Mouse (Mus musculus): ENCODE data around the gene Orai1. TPM values are rescaled to one million over a fixed set of nuclear protein-coding genes. Genes with fewer than 3 reads are reported as not detected.
A peak's percentile ranks its signal among the peaks of the same experiment; 100 is the strongest.

Gene Orai1
- polyA plus RNA-seq, 1 experiment from 2014 or later = 16.8 TPM

DNA sequence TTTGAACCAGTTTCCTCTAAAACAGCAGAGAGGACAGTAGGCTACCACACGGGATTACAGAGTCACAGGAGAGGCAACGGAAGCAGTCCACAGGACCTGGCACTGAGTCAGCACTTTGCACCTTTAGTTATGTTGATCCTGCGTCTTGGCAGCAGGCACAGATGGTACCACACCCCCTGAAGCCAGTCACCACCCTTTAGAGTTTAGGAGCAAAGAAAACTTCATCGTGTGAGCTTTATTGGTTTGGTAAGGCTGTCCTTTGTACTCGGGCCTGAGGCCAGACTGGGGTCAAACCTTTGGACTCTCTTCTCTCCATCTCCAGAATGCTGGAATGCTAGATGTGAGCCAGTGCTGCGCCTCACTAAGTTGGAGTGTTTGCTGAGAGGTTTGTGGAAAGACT, 20.7 kb downstream of the Orai1 start:
- ATAC-seq (replicated peaks; ENCODE audit: extremely low read depth, insufficient read depth, low FRiP score) = no peak
- H3K4me2 ChIP-seq (ENCODE audit: low read depth, low read length) = no peak overlapping the region
- H3K4me3 ChIP-seq (ENCODE audit: low read length) = no peak overlapping the region
- H3K9ac ChIP-seq (ENCODE audit: low read length) = no peak overlapping the region
- 23% methylated on average over 6 of the region's 6 CpGs for WGBS
- no peak overlapping the region for H3K27ac ChIP-seq (ENCODE audit: low read length)
- peaks cover 4% of the 10 kb centered on the region for H3K4me1 ChIP-seq (ENCODE audit: control insufficient read depth, insufficient read depth, low read length)
- no peaks in the 10 kb centered on the region for H3K9me3 ChIP-seq (replicated peaks; ENCODE audit: control insufficient read depth, low read length)
- H3K27me3 ChIP-seq (ENCODE audit: control insufficient read depth, insufficient read depth, low read length) = no peaks in the 10 kb centered on the region
- peaks cover 13% of the 10 kb centered on the region; the same call in 1 of the 2 replicates for H3K36me3 ChIP-seq (ENCODE audit: control insufficient read depth, insufficient read depth)

DNA sequence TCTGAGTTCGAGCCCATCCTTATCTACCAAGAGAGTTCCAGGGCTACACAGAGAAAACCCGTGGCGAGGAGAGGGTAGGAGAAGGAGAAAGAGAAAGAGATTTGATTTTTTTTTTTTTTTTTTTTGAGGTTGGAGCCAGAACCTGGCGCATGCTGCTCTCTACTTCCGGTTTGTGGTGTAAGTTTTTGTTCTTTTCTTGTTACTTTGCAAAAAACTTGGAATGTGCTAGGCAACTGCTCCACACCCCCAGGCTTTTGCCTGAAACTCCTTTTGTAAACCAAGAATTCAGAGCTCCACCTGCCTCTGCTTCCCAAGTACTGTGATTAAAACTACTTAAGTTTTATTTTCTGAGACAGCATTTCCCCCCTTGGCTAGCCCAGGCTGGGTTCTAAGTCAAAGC, 23.2 kb downstream of the Orai1 start:
- H3K27me3 ChIP-seq (ENCODE audit: control insufficient read depth, insufficient read depth, low read length) = no peaks in the 10 kb centered on the region
- WGBS = 74% methylated on average over 5 of the region's 5 CpGs
- H3K36me3 ChIP-seq (ENCODE audit: control insufficient read depth, insufficient read depth) = no peaks in the 10 kb centered on the region
- no peak overlapping the region for H3K4me3 ChIP-seq (ENCODE audit: low read length)
- no peak for ATAC-seq (replicated peaks; ENCODE audit: extremely low read depth, insufficient read depth, low FRiP score)
- peaks cover 4% of the 10 kb centered on the region for H3K4me1 ChIP-seq (ENCODE audit: control insufficient read depth, insufficient read depth, low read length)
- no peaks in the 10 kb centered on the region for H3K9me3 ChIP-seq (replicated peaks; ENCODE audit: control insufficient read depth, low read length)
- H3K27ac ChIP-seq (ENCODE audit: low read length) = no peak overlapping the region
- no peak overlapping the region for H3K4me2 ChIP-seq (ENCODE audit: low read depth, low read length)
- H3K9ac ChIP-seq (ENCODE audit: low read length) = no peak overlapping the region

DNA sequence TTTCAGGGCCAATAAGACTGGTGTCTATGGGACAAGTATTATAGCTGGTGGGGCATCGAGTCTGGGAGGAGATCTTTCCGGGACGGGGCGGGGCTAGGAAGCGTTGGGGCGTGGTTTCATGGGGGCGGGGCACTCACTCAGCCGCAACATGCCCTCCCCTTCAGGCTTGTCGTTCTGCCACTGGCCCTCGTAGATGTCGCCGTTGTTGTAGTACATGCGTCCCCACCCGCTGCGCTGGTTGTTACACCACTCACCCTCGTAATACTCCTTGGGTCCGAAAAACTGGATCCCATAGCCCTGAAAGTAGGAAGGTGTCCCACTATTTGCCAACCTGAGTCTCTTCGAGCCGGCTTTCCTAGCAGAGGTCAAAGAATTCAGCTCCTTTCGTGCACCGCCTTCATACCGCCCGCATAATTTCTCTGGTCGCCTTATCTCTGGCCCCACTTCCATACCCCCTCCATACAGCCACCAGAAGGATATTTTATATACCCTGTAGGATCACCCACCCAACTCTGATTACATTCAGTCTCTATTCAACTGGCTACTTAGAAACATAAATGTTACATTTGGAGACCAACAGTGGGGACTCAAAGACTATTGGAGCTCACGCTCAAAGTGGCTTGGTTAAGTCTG, 24.4 kb downstream of the Orai1 start:
- H3K27ac ChIP-seq (ENCODE audit: low read length) = peak overlapping the region; percentile 39
- peak overlapping the region; percentile 49 for H3K4me3 ChIP-seq (ENCODE audit: low read length)
- H3K36me3 ChIP-seq (ENCODE audit: control insufficient read depth, insufficient read depth) = no peaks in the 10 kb centered on the region
- H3K9me3 ChIP-seq (replicated peaks; ENCODE audit: control insufficient read depth, low read length) = no peaks in the 10 kb centered on the region
- peaks cover 4% of the 10 kb centered on the region for H3K4me1 ChIP-seq (ENCODE audit: control insufficient read depth, insufficient read depth, low read length)
- WGBS = 2% methylated on average over 25 of the region's 25 CpGs
- peak overlapping the region; percentile 71 for H3K4me2 ChIP-seq (ENCODE audit: low read depth, low read length)
- peak overlapping the region; percentile 52 for H3K9ac ChIP-seq (ENCODE audit: low read length)
- ATAC-seq (replicated peaks; ENCODE audit: extremely low read depth, insufficient read depth, low FRiP score) = peak; percentile 53
- H3K27me3 ChIP-seq (ENCODE audit: control insufficient read depth, insufficient read depth, low read length) = no peaks in the 10 kb centered on the region

DNA sequence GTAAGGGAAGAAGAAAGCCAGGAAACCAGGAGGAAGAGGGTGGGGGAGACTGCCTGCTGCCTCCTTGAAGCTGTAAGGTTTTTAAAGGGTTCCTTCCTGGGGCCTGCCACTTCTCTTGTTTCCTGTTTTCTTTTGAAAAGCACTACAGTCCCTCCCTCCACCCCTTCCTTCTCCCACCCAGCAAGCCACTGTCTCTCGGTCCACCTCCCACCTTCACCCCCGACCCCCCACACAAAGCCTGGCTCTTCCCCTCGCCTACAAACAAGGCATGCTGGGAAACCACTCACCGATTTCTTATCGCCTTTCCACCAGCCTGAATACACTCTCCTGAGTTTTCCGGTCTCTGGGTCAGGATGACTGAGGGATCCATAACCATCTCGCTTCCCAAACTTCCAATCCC, 25.9 kb downstream of the Orai1 start:
- 0 out of 2 replicates have a peak, but pooled peaks have one; percentile 30 for ATAC-seq (replicated peaks; ENCODE audit: extremely low read depth, insufficient read depth, low FRiP score)
- no peak overlapping the region for H3K9ac ChIP-seq (ENCODE audit: low read length)

DNA sequence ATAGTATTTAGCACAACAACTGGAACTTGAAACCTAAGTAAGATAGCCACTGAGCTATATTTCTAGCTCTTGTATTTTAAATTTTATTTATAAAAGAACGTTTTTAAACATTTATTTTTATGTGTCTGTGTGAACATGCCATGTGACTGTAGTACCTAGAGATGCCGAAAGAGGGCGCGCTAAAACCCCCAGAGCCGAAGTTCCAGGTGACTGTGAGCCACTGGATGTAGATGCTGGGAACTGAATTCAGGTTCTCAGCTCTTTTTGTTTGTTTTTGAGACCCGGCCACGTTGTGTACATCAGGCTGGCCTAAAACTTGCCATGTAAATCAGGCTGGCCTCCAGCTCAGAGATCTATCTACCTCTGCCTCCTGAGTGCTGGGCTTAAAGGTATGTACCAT, 29.0 kb downstream of the Orai1 start:
- no peak for ATAC-seq (replicated peaks; ENCODE audit: extremely low read depth, insufficient read depth, low FRiP score)
- H3K4me3 ChIP-seq (ENCODE audit: low read length) = no peak overlapping the region
- peaks cover 4% of the 10 kb centered on the region; the same call in 1 of the 2 replicates for H3K4me1 ChIP-seq (ENCODE audit: control insufficient read depth, insufficient read depth, low read length)
- H3K9ac ChIP-seq (ENCODE audit: low read length) = no peak overlapping the region
- no peaks in the 10 kb centered on the region for H3K9me3 ChIP-seq (replicated peaks; ENCODE audit: control insufficient read depth, low read length)
- no peaks in the 10 kb centered on the region for H3K36me3 ChIP-seq (ENCODE audit: control insufficient read depth, insufficient read depth)
- no peak overlapping the region for H3K4me2 ChIP-seq (ENCODE audit: low read depth, low read length)
- no peaks in the 10 kb centered on the region for H3K27me3 ChIP-seq (ENCODE audit: control insufficient read depth, insufficient read depth, low read length)
- H3K27ac ChIP-seq (ENCODE audit: low read length) = no peak overlapping the region
- WGBS = 23% methylated on average over 7 of the region's 7 CpGs

More for the DNA sequence above, 25.9 kb downstream of the Orai1 start:
- Histone ChIP-seq H3K4me1 (ENCODE audit: control insufficient read depth, insufficient read depth, low read length) (peaks cover 4% of the 10 kb centered on the region; the same call in 1 of the 2 replicates), H3K9me3 (replicated peaks; ENCODE audit: control insufficient read depth, low read length) (no peaks in the 10 kb centered on the region), H3K4me3 (ENCODE audit: low read length) (no peak overlapping the region), H3K4me2 (ENCODE audit: low read depth, low read length) (no peak overlapping the region), H3K36me3 (ENCODE audit: control insufficient read depth, insufficient read depth) (no peaks in the 10 kb centered on the region), H3K27me3 (ENCODE audit: control insufficient read depth, insufficient read depth, low read length) (no peaks in the 10 kb centered on the region), H3K27ac (ENCODE audit: low read length) (peak overlapping the region; percentile 60)
- 39% methylated on average over 7 of the region's 7 CpGs for WGBS

DNA sequence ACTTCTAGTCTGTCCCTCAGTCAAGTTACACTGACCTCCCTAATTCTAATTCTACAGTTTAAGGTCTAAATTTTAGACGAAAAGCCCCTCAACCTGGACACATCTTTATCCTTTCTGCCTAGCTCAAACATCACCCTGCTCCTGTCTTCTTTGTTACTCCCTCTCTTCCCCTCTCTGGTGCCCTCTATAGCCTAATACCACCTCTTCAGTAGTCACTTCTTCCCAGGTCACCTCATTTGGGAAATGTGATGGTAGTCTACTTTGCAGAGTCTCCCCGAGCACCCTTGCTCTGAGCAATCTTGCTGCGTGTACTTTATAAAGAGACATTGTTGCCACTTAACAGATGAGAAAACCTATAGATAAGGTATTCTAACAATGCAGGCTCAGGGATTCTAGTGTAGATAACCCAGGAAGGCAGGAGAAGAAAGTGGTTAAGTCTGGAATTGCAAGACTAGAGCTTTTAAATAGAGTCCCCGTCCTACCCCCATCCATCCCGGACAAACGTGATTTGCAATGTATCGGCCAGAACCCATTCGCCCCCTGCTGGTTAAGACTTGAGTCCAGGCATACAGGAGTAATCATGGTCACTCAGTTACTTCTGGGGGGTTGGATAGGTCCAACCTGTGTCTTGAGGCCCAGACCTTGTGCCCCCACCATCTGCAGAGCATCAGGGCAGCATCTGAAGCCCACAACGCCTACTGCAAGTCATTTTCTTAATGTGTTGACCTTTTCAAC, 30.9 kb downstream of the Orai1 start:
- H3K4me3 ChIP-seq (ENCODE audit: low read length) = no peak overlapping the region

DNA sequence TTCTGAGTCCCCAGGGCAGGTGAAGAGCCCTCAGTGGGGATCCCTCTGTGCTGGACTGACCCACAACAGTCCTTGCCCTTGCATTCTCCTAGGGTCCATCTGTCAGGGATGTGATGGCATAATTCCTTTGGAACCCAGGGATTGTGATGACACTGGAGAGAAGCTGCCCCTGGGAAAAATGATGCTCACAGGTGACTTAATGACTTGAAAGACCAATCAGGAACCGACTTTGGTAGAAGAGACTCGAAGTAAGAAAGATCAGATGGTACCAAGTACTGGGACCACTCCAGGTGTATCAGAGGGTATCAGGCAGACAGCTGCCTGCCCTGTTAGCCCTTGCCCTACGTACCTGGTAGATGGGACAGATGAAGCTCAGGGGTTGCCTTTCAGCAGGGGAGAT, 32.0 kb downstream of the Orai1 start, which contains the start of gene Morn3:
TSS of gene Morn3 (minus strand) at position 101 of the 400 bp plus-strand sequence.
- H3K4me1 ChIP-seq (ENCODE audit: control insufficient read depth, insufficient read depth, low read length) = peaks cover 10% of the 10 kb centered on the region
- no peak within 1 kb of the TSS for H3K4me3 ChIP-seq (ENCODE audit: low read length)
- no peaks in the 10 kb centered on the region for H3K9me3 ChIP-seq (replicated peaks; ENCODE audit: control insufficient read depth, low read length)
- peak within 1 kb of the TSS; percentile 34; the same call in 1 of the 2 replicates for H3K9ac ChIP-seq (ENCODE audit: low read length)
- H3K36me3 ChIP-seq (ENCODE audit: control insufficient read depth, insufficient read depth) = no peaks in the 10 kb centered on the region
- WGBS = 71% methylated on average over 3 of the region's 3 CpGs
- H3K27ac ChIP-seq (ENCODE audit: low read length) = no peak within 1 kb of the TSS
- peak within 1 kb of the TSS; percentile 9; the same call in 1 of the 2 replicates for H3K4me2 ChIP-seq (ENCODE audit: low read depth, low read length)
- H3K27me3 ChIP-seq (ENCODE audit: control insufficient read depth, insufficient read depth, low read length) = no peaks in the 10 kb centered on the region
- ATAC-seq (replicated peaks; ENCODE audit: extremely low read depth, insufficient read depth, low FRiP score) = no peak

More for the DNA sequence above, 30.9 kb downstream of the Orai1 start:
- peak; percentile 71; the same call in 1 of the 2 replicates for ATAC-seq (replicated peaks; ENCODE audit: extremely low read depth, insufficient read depth, low FRiP score)
- no peaks in the 10 kb centered on the region for H3K9me3 ChIP-seq (replicated peaks; ENCODE audit: control insufficient read depth, low read length)
- H3K27me3 ChIP-seq (ENCODE audit: control insufficient read depth, insufficient read depth, low read length) = no peaks in the 10 kb centered on the region
- H3K9ac ChIP-seq (ENCODE audit: low read length) = peak overlapping the region; percentile 34; the same call in 1 of the 2 replicates
- H3K4me2 ChIP-seq (ENCODE audit: low read depth, low read length) = peak overlapping the region; percentile 9; the same call in 1 of the 2 replicates
- H3K36me3 ChIP-seq (ENCODE audit: control insufficient read depth, insufficient read depth) = no peaks in the 10 kb centered on the region
- WGBS = 21% methylated on average over 9 of the region's 9 CpGs
- H3K27ac ChIP-seq (ENCODE audit: low read length) = no peak overlapping the region
- peaks cover 10% of the 10 kb centered on the region for H3K4me1 ChIP-seq (ENCODE audit: control insufficient read depth, insufficient read depth, low read length)

DNA sequence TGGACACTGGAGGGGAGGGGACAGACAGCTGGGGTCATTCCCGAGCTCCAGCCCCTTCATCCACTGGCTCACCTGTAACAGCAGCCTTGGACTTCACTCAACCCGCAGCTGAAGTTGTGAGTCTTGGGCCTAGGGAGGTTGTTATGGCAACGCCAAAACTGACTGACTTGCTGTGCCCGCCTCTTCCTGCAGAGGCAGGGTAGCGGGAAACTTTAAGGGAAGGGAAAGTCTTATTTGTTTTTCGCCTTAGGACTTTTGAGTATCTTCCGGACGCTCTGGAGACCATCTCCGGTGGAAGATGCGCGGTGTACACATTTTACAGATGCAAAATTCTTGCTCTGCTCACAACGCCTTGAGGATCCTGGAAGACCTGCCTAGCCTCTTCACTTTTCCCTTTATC, 34.4 kb downstream of the Orai1 start:
- H3K4me3 ChIP-seq (ENCODE audit: low read length) = 0 out of 2 replicates have a peak overlapping the region, but pooled peaks have one; percentile 22
- ATAC-seq (replicated peaks; ENCODE audit: extremely low read depth, insufficient read depth, low FRiP score) = no peak
- no peaks in the 10 kb centered on the region for H3K36me3 ChIP-seq (ENCODE audit: control insufficient read depth, insufficient read depth)
- no peak overlapping the region for H3K27ac ChIP-seq (ENCODE audit: low read length)
- H3K9ac ChIP-seq (ENCODE audit: low read length) = peak overlapping the region; percentile 65
- WGBS = 7% methylated on average over 12 of the region's 12 CpGs
- H3K9me3 ChIP-seq (replicated peaks; ENCODE audit: control insufficient read depth, low read length) = no peaks in the 10 kb centered on the region
- H3K27me3 ChIP-seq (ENCODE audit: control insufficient read depth, insufficient read depth, low read length) = no peaks in the 10 kb centered on the region
- peak overlapping the region; percentile 59 for H3K4me2 ChIP-seq (ENCODE audit: low read depth, low read length)
- H3K4me1 ChIP-seq (ENCODE audit: control insufficient read depth, insufficient read depth, low read length) = peaks cover 10% of the 10 kb centered on the region

DNA sequence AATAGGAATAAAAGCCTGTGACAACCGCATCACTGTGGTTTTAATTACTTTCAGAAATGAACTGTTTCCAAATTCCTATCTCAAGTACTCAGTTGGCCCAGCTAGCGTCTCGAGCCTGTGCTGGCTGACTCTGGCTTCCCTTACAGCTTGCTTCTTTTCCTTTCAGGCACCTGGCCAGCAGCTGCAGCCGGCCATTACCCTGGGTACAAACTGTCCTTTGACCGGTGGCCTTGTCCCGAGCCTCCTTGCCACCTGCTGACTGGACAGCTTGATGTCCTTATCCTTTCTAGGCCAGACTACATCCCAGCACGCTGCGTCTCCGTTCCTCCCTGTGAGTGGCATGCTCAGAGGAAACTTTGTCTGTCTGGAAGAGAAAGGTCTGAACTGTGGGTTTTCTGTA, 36.0 kb downstream of the Orai1 start:
- 80% methylated on average over 9 of the region's 9 CpGs for WGBS
- Histone ChIP-seq H3K9ac (ENCODE audit: low read length) (no peak overlapping the region), H3K9me3 (replicated peaks; ENCODE audit: control insufficient read depth, low read length) (no peaks in the 10 kb centered on the region), H3K4me3 (ENCODE audit: low read length) (no peak overlapping the region), H3K4me1 (ENCODE audit: control insufficient read depth, insufficient read depth, low read length) (peaks cover 7% of the 10 kb centered on the region), H3K4me2 (ENCODE audit: low read depth, low read length) (no peak overlapping the region), H3K36me3 (ENCODE audit: control insufficient read depth, insufficient read depth) (no peaks in the 10 kb centered on the region), H3K27ac (ENCODE audit: low read length) (no peak overlapping the region), H3K27me3 (ENCODE audit: control insufficient read depth, insufficient read depth, low read length) (no peaks in the 10 kb centered on the region)
- no peak for ATAC-seq (replicated peaks; ENCODE audit: extremely low read depth, insufficient read depth, low FRiP score)
